Mouse (Mus musculus) yolk sac, embryonic 10.5 days (tissue): ENCODE data around the gene Vezf1.

ENCODE experiments used
- DNase-seq: peaks from one replicate; pipeline ENCODE4 v3.0.0-alpha.2; 2017; ENCODE audit warnings: low spot score

The Vezf1 gene

DNA sequence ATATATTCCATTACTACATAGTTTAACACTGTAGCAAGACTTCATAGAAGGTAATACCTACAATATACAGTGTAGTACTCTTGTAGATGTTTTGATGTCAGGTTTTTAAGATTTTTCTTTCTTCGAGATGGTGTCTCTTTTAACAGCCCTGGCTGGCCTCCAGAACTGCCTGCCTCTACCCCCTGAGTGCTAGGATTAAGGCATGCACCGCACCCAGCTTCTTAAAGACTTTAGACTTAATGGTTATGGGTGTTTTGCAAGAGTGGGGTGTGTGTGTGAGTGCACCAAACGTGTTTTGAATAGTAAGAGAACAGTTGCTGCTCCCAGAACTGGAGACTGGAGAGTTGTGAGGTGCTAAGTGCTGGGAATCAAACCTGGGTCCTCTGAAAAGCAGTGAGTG, 14.3 kb upstream of the Vezf1 start:
- no peak for DNase-seq

DNA sequence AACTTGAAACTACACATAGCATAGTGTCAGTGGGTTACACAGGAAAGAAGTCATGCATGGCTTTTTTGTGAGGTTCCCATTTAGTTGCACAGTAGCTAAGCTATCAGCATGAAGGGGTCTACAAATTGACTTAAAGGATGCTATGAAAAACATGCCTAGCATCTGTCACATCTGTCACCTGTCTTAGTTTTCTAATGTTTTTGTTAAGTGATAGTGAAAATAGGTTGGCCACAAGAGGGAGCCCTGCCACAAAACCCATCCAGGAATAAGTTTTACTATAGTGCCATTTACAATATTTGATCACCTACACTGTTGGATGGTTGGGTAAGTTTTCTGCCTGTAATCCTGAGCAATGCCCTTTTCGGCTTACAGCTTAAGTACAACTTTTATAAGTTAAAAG, 13.5 kb upstream of the Vezf1 start:
- no peak for DNase-seq

- DNase-seq: no peak
These were observed 12.3 kb upstream of the Vezf1 start for GRCm38 (mm10) chr11:88055777-88056176.

DNA sequence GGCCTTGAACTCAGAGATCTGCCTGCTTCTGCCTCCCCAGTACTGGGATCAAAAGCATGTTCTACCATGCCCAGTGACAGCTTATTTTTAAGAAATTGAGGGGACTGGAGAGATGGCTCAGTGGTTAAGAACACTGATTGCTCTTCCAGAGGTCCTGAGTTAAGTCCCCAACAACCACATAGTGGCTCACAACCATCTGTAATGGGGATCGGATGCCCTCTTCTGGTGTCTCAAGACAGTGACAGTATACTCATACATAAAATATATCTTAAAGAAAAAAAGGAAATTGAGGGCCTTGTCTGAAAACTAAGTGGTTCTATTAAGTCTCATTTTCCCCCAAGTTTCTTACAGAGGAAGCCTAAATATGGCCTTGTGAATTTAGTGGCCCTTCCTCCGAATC, 10.3 kb upstream of the Vezf1 start:
- DNase-seq: no peak

GRCm38 (mm10) chr11:88059141-88059540, 8.9 kb upstream of the Vezf1 start:
- DNase-seq: peak; percentile 43

DNA sequence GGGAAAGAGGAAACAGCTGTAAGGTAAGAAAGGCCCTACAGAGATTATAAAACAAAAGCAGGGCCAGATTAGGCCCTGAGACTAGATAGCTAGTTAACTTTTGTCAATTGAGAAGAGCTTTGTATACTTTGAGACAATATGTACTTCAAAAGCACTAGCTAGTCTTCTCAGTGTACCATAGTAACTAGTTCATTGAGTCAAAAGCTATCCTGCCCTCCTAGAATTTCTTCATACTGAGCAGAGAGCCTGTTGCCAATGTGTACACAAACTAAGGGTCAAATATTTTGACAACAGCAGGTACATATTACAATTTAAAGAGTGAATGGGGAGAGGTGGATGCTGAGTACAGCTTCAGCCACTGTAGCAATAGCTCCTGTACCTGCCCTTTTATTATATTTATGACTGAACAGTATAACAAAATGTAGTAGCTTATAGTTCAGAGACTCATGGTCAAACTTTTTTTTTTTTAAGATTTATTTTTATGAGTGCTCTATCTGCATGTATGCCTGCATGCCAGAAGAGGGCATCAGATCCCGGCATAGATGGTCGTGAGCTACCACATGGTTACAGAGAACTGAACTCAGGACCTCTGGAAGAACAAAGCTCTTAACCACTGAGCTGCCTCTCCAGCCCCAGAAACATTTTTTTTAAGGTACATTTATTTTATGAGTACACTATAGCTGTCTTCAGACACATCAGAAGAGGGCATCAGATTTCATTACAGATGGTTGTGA, 6.0 kb upstream of the Vezf1 start:
- DNase-seq: no peak

- no peak for DNase-seq
These were observed 2.3 kb upstream of the Vezf1 start for GRCm38 (mm10) chr11:88065732-88066131.

DNA sequence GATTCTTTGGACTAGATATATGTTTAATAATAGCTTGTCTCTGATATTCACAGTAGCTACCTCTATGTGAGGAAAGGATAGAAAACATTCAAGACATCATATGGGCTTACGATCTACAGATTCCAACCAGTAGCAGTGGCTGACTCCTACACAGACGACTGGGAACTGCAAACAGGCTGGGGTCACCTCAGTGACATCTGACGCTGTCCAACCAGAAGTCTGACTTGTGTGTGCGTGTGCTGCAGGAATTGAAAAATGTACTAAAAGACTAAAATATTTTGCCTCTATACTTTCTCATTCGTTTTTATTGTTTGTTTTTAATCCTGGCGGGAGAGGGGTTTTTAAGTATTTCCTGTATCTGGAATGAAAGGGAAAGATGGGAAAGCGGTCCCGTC, 891 bp upstream of the Vezf1 start:
- DNase-seq: no peak

GRCm38 (mm10) chr11:88068411-88069245, 549 bp downstream of the Vezf1 start:
- peak; percentile 78 for DNase-seq

GRCm38 (mm10) chr11:88069246-88069570, 1.1 kb downstream of the Vezf1 start:
- no peak for DNase-seq

GRCm38 (mm10) chr11:88070392-88070791, 2.3 kb downstream of the Vezf1 start:
- no peak for DNase-seq

GRCm38 (mm10) chr11:88071113-88071512, 3.0 kb downstream of the Vezf1 start:
- no peak for DNase-seq

- DNase-seq: no peak
These were observed 5.3 kb downstream of the Vezf1 start for GRCm38 (mm10) chr11:88073343-88073875.

DNA sequence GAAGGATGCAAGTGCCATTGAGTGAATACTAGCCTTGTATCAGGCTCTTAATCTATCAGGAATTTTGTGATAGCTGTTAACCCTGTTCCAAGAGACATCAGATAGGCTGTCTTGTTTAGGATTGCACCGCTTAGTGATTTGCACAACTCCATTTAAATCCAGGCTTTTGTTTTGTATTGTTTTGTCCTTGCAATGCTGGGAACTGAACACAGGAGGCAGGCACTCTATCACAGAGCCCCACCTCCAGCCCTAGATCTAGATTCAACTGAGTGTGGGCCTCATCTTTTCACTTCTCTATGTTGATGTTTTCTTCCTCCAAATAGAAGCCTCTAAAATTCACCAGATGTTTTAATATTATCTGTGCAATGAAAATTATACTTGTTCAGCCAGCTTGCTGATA, 7.6 kb downstream of the Vezf1 start:
- DNase-seq: no peak

DNA sequence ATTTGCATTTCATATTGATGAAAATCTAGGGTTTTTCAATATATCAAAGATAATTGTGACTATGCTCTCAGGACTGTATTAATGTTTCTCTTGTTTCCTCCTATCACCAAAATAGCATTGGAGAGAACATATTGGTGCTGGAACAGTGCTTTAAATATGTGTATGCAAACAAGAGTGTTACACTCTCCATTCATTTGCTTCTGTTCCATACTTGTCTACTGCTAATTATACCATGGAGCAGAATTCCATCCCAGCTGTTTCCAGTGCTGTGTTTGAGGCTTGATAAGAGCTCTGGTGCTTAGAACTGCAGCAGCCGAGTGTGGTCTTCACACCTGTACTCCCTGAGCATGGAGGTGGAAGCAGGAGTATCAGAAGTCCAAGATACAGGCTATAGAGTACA, 8.3 kb downstream of the Vezf1 start:
- no peak for DNase-seq

GRCm38 (mm10) chr11:88083699-88084098, 15.6 kb downstream of the Vezf1 start:
- DNase-seq: no peak

DNA sequence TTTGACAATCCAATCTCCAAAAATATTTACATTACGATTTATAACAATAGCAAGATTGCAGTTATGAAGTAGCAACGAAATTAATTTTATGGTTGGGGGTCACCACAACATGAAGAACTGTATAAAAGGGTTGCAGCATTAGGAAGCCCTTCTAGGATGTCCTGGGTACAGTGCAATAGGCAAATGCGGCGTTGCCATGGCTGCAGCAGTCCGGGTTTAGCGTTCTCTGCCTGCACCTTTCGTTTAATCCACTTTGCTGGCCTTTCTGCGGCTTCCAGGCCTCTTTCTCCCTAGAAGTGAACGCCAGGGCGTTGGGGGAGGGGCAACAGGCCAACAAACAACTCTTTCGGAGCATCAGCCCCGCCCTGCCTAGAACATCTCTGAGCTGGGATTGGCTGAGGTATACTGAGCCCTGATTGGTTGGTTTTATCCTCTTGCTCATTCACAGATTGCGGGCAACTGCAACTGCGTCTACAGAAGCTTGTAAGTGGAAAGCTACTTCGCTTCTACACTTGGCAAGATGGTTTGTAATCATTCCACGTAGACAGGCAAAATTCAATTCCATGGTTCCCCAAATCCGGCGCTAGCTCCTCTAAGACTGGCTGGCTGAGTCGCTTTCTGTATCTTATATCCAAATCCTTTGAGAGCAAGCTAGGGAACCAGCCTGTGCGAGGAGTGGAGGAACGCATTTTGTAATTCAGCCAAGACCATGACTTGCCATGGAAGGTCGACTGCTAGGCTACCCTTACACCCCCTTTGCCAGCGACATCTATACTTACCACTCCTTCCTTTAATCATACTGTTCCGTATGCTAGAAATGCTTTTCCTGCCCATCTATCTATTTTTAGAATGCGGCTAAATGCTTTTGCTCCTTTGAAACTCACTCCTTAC, 18.9 kb downstream of the Vezf1 start:
- DNase-seq: peak; percentile 92

DNA sequence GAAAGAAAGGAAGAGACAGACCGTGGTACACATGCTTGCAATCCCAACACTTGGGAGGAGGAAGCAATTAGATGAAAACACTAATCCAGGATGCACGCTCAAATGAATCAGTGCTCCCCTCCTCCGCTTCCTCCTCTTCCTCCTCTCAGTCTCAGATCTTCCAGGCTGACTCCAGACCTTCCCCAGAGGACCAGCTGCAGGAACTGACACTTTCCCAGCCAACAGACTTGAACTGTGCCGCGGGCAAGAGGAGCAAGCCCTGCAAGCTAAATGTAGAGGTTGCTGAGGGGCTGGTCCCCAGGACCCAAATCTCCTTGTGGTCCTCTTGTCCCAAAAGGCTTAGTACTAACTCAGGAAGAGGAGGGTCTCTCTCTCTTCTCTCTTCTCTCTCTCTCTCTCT, 21.1 kb downstream of the Vezf1 start:
- DNase-seq: no peak

GRCm38 (mm10) chr11:88090293-88090692, 22.2 kb downstream of the Vezf1 start:
- no peak for DNase-seq

DNA sequence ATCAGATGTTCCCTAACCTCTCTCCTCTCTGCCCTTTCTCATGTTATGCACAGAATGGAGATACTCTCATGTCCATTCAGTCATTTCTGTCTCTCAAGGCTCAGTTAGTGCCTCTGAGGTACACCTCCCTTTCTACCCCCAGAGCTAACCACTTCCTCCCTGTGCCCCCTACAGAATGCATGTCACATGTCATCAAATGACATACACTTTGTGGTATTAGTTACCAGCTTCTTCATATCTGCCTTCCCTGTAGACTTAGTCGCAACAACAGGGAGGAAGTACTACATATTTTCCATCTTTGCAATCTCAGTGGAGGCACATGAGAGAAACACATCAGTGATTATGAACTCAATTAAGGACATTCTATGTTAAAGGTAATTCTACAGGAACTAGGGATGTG, 23.9 kb downstream of the Vezf1 start:
- no peak for DNase-seq

- DNase-seq: no peak
These were observed 29.1 kb downstream of the Vezf1 start for GRCm38 (mm10) chr11:88097173-88097572.

GRCm38 (mm10) chr11:88098021-88098729, 30.1 kb downstream of the Vezf1 start, which contains the start of gene Cuedc1:
Cuedc1 (plus strand) TSS chr11:88098058.
- no peak for DNase-seq
